Mouse (Mus musculus) monocyte, adult 59 days (primary cell): ENCODE measurements around the gene Cox18. TPM values are rescaled to one million over a fixed set of nuclear protein-coding genes. Genes with fewer than 3 reads are reported as not detected.

Experiments
- total RNA-seq, 2 experiments: library from RNA; stranded (reverse); gene quantifications; one replicate each; pipeline ENCODE4 v1.2.4; 2023

The Cox18 gene
- 1 to 10 TPM; 8.0 to 8.4 TPM for total RNA-seq

GRCm38 (mm10) chr5:90223534-90224381 lies at the start of gene Cox18:
Cox18 (minus strand) TSS chr5:90224001.

Other genes with a start within 250 kb of the Cox18 start
- 100 to 1,000 TPM in 1 of 2 experiments, 10 to 100 TPM in 1; 90.4 to 102 TPM for gene Ankrd17, start 142.6 kb upstream of the Cox18 start, total RNA-seq
- under 1 TPM; 0.39 to 0.70 TPM for gene Gm9958, start 143.2 kb upstream of the Cox18 start, total RNA-seq
- gene Alb, start 236.9 kb upstream of the Cox18 start, total RNA-seq, result not detected